8 mouse cellular contexts compared by ENCODE assay signal in genomic region chr11:115420336-115421190, GRCm38 (mm10). TPM values are rescaled to one million over a fixed set of nuclear protein-coding genes. Genes with fewer than 3 reads are reported as not detected.
DNase-seq lines count a peak whose midpoint lies in the region; ATAC-seq and TF ChIP-seq lines count a peak whose summit lies in the region.

No protein-coding gene starts in this region.

- H3K4me2 ChIP-seq in kidney, embryonic 15.5 days, result peak overlapping the region; percentile 75
- H3K4me2 ChIP-seq in liver, embryonic 14.5 days (ENCODE audit: low read depth), result peak overlapping the region; percentile 74
- peak overlapping the region; percentile 93 for H3K4me2 ChIP-seq in neural tube, embryonic 13.5 days

- H3K27me3 ChIP-seq in heart, embryonic 10.5 days (ENCODE audit: insufficient read depth, poor library complexity, severe bottlenecking), result no peaks in the 10 kb centered on the region
- no peaks in the 10 kb centered on the region for H3K27me3 ChIP-seq in kidney, embryonic 15.5 days
- H3K27me3 ChIP-seq in liver, embryonic 14.5 days (ENCODE audit: control insufficient read depth, insufficient read depth, low read length), result no peaks in the 10 kb centered on the region
- no peaks in the 10 kb centered on the region for H3K27me3 ChIP-seq in neural tube, embryonic 13.5 days

- TF ChIP-seq CTCF in embryonic fibroblast, embryonic 13.5 days (IDR thresholded peaks at IDR 0.05; ENCODE audit: borderline replicate concordance, insufficient read depth, low read length), result no peak
- TF ChIP-seq CTCF in liver, embryonic 14.5 days (IDR thresholded peaks at IDR 0.05; ENCODE audit: low read depth), result no peak

- peak; percentile 42 for DNase-seq in A20 (ENCODE audit: low read depth, low spot score)
- peak; percentile 77 for DNase-seq in adrenal gland, postnatal 10 days
- peak; percentile 85 for DNase-seq in heart, embryonic 10.5 days (ENCODE audit: low spot score)
- peak in 1 of 3 experiments; percentile 33 for DNase-seq in liver, embryonic 14.5 days (ENCODE audit: low read depth in 3 of 3, low spot score in 3 of 3)
- peak; percentile 67 for DNase-seq in thymus, postnatal 25 days

- H3K9me3 ChIP-seq in heart, embryonic 10.5 days, result no peaks in the 10 kb centered on the region
- H3K9me3 ChIP-seq in kidney, embryonic 15.5 days (replicated peaks), result no peaks in the 10 kb centered on the region
- no peaks in the 10 kb centered on the region for H3K9me3 ChIP-seq in liver, embryonic 14.5 days (ENCODE audit: control insufficient read depth, low read length)
- H3K9me3 ChIP-seq in neural tube, embryonic 13.5 days, result no peaks in the 10 kb centered on the region

- peak overlapping the region; percentile 74 for H3K4me3 ChIP-seq in embryonic fibroblast, embryonic 13.5 days (ENCODE audit: insufficient read depth, low read length)
- peak overlapping the region; percentile 97 for H3K4me3 ChIP-seq in heart, embryonic 10.5 days
- H3K4me3 ChIP-seq in kidney, embryonic 15.5 days (replicated peaks), result peak overlapping the region; percentile 91
- H3K4me3 ChIP-seq in liver, embryonic 14.5 days (ENCODE audit: insufficient read depth in 1 of 2, low read depth in 2 of 2, low read length in 2 of 2), result peak overlapping the region; percentile 77 to 84
- H3K4me3 ChIP-seq in neural tube, embryonic 13.5 days, result peak overlapping the region; percentile 92

- H3K9ac ChIP-seq in kidney, embryonic 15.5 days, result peak overlapping the region; percentile 94
- peak overlapping the region; percentile 95 for H3K9ac ChIP-seq in liver, embryonic 14.5 days (replicated peaks)
- peak overlapping the region; percentile 96 for H3K9ac ChIP-seq in neural tube, embryonic 13.5 days

- peaks cover 6% of the 10 kb centered on the region for H3K4me1 ChIP-seq in embryonic fibroblast, embryonic 13.5 days (ENCODE audit: control insufficient read depth, insufficient read depth, low read length)
- H3K4me1 ChIP-seq in heart, embryonic 10.5 days, result peaks cover 45% of the 10 kb centered on the region
- peaks cover 37% of the 10 kb centered on the region for H3K4me1 ChIP-seq in kidney, embryonic 15.5 days
- peaks cover 13 to 17% of the 10 kb centered on the region in 2 experiments; a peak in 3 of 4 replicates for H3K4me1 ChIP-seq in liver, embryonic 14.5 days (replicated peaks; ENCODE audit: control insufficient read depth in 2 of 2, insufficient read depth in 2 of 2, low read length in 1 of 2)
- peaks cover 40% of the 10 kb centered on the region for H3K4me1 ChIP-seq in neural tube, embryonic 13.5 days (replicated peaks)

- 3% methylated on average over 45 of the region's 45 CpGs for WGBS in heart, embryonic 10.5 days
- under 1% methylated on average over 45 of the region's 45 CpGs for WGBS in kidney, embryonic 15.5 days
- 2% methylated on average over 45 of the region's 45 CpGs for WGBS in liver, embryonic 14.5 days (ENCODE audit: insufficient replicate concordance)
- WGBS in neural tube, embryonic 13.5 days, result 2% methylated on average over 36 of the region's 45 CpGs

- peak overlapping the region; percentile 2; the same call in 1 of the 2 replicates for H3K27ac ChIP-seq in embryonic fibroblast, embryonic 13.5 days (ENCODE audit: insufficient read depth, low read length)
- peak overlapping the region; percentile 99 for H3K27ac ChIP-seq in heart, embryonic 10.5 days
- peak overlapping the region; percentile 90 for H3K27ac ChIP-seq in kidney, embryonic 15.5 days
- H3K27ac ChIP-seq in liver, embryonic 14.5 days, result peak overlapping the region; percentile 6
- peak overlapping the region; percentile 88 for H3K27ac ChIP-seq in neural tube, embryonic 13.5 days (replicated peaks)

- no peak for TF ChIP-seq EP300 in liver, embryonic 14.5 days (IDR thresholded peaks at IDR 0.05; ENCODE audit: low read depth)

- peak; percentile 77 for ATAC-seq in kidney, embryonic 15.5 days (replicated peaks; ENCODE audit: low FRiP score)
- peak; percentile 75 for ATAC-seq in liver, embryonic 14.5 days (ENCODE audit: insufficient read depth)
- peak; percentile 76 for ATAC-seq in neural tube, embryonic 13.5 days (ENCODE audit: low read depth)

- TF ChIP-seq POLR2A in embryonic fibroblast, embryonic 13.5 days (IDR thresholded peaks at IDR 0.05; ENCODE audit: low read depth, low read length), result peak; percentile 35; the same call in 1 of the 2 replicates

- peaks cover 52% of the 10 kb centered on the region for H3K36me3 ChIP-seq in heart, embryonic 10.5 days
- peaks cover 54% of the 10 kb centered on the region for H3K36me3 ChIP-seq in kidney, embryonic 15.5 days
- peaks cover 20% of the 10 kb centered on the region for H3K36me3 ChIP-seq in liver, embryonic 14.5 days (replicated peaks; ENCODE audit: control insufficient read depth, insufficient read depth, low read depth)
- peaks cover 55% of the 10 kb centered on the region for H3K36me3 ChIP-seq in neural tube, embryonic 13.5 days

RNA-seq across cellular contexts. Expression of gene Kctd2, which starts 0.6 kb away (rescaled TPM):
- 10 to 100 TPM; 36.4 to 48.6 TPM for total RNA-seq in adrenal gland, postnatal 10 days (2021)
- 15.9 and 18.2 TPM in 2 replicates for polyA plus RNA-seq in embryonic fibroblast, embryonic 13.5 days (2011; ENCODE audit: insufficient read length, low read depth, missing spikeins)
- 12.3 and 13.3 TPM in 2 replicates for polyA plus RNA-seq in heart, embryonic 10.5 days (2016; fragmentation: Nextera tagmentation; extraction: Ambion mirVana)
- 14.1 and 16.4 TPM in 2 replicates for polyA plus RNA-seq in kidney, embryonic 15.5 days (2015; fragmentation: Nextera tagmentation; extraction: Ambion mirVana)
- polyA plus RNA-seq in liver, embryonic 14.5 days (2012; rRNA removed), result 5.3 and 5.8 TPM in 2 replicates
- 5.2 and 5.6 TPM in 2 replicates for polyA plus RNA-seq in liver, embryonic 14.5 days (2014; fragmentation: Nextera tagmentation; extraction: Ambion mirVana)
- 22.9 and 23.5 TPM in 2 replicates for polyA plus RNA-seq in neural tube, embryonic 13.5 days (2015; fragmentation: Nextera tagmentation; extraction: Ambion mirVana)

RNA-seq across cellular contexts. Expression of gene Atp5h, which starts 0.8 kb away (rescaled TPM):
- 1,000 to 10,000 TPM in 1 of 2 experiments, 100 to 1,000 TPM in 1; 968 to 1,066 TPM for total RNA-seq in adrenal gland, postnatal 10 days (2021)
- 334 and 405 TPM in 2 replicates for polyA plus RNA-seq in embryonic fibroblast, embryonic 13.5 days (2011; ENCODE audit: insufficient read length, low read depth, missing spikeins)
- 1,131 and 1,417 TPM in 2 replicates for polyA plus RNA-seq in heart, embryonic 10.5 days (2016; fragmentation: Nextera tagmentation; extraction: Ambion mirVana)
- polyA plus RNA-seq in kidney, embryonic 15.5 days (2015; fragmentation: Nextera tagmentation; extraction: Ambion mirVana), result 1,004 and 1,083 TPM in 2 replicates
- polyA plus RNA-seq in liver, embryonic 14.5 days (2012; rRNA removed), result 212 and 334 TPM in 2 replicates
- polyA plus RNA-seq in liver, embryonic 14.5 days (2014; fragmentation: Nextera tagmentation; extraction: Ambion mirVana), result 616 and 620 TPM in 2 replicates
- 920 and 1,025 TPM in 2 replicates for polyA plus RNA-seq in neural tube, embryonic 13.5 days (2015; fragmentation: Nextera tagmentation; extraction: Ambion mirVana)

RNA-seq across cellular contexts. Expression of gene Mrpl58, which starts 17.0 kb away (rescaled TPM):
- 100 to 1,000 TPM; 147 to 163 TPM for total RNA-seq in adrenal gland, postnatal 10 days (2021)
- 35.3 and 46.6 TPM in 2 replicates for polyA plus RNA-seq in embryonic fibroblast, embryonic 13.5 days (2011; ENCODE audit: insufficient read length, low read depth, missing spikeins)
- polyA plus RNA-seq in heart, embryonic 10.5 days (2016; fragmentation: Nextera tagmentation; extraction: Ambion mirVana), result 184 and 202 TPM in 2 replicates
- polyA plus RNA-seq in kidney, embryonic 15.5 days (2015; fragmentation: Nextera tagmentation; extraction: Ambion mirVana), result 204 and 209 TPM in 2 replicates
- polyA plus RNA-seq in liver, embryonic 14.5 days (2012; rRNA removed), result 37.8 and 49.2 TPM in 2 replicates
- 86.5 and 90.7 TPM in 2 replicates for polyA plus RNA-seq in liver, embryonic 14.5 days (2014; fragmentation: Nextera tagmentation; extraction: Ambion mirVana)
- polyA plus RNA-seq in neural tube, embryonic 13.5 days (2015; fragmentation: Nextera tagmentation; extraction: Ambion mirVana), result 182 and 203 TPM in 2 replicates

RNA-seq across cellular contexts. Expression of gene Trim80, which starts 19.8 kb away (rescaled TPM):
- under 1 TPM in 1 of 2 experiments, not detected in 1; 0.21 TPM for total RNA-seq in adrenal gland, postnatal 10 days (2021)
- polyA plus RNA-seq in embryonic fibroblast, embryonic 13.5 days (2011; ENCODE audit: insufficient read length, low read depth, missing spikeins), result not detected in 2 replicates
- 0.19 and 0.23 TPM in 2 replicates for polyA plus RNA-seq in heart, embryonic 10.5 days (2016; fragmentation: Nextera tagmentation; extraction: Ambion mirVana)
- 0.18 and 0.30 TPM in 2 replicates for polyA plus RNA-seq in kidney, embryonic 15.5 days (2015; fragmentation: Nextera tagmentation; extraction: Ambion mirVana)
- polyA plus RNA-seq in liver, embryonic 14.5 days (2012; rRNA removed), result 0.07 and 0.10 TPM in 2 replicates
- polyA plus RNA-seq in liver, embryonic 14.5 days (2014; fragmentation: Nextera tagmentation; extraction: Ambion mirVana), result 0.06 and 0.13 TPM in 2 replicates
- polyA plus RNA-seq in neural tube, embryonic 13.5 days (2015; fragmentation: Nextera tagmentation; extraction: Ambion mirVana), result not detected in 2 replicates

RNA-seq across cellular contexts. Expression of gene Cdr2l, which starts 38.8 kb away (rescaled TPM):
- 10 to 100 TPM; 30.7 to 43.9 TPM for total RNA-seq in adrenal gland, postnatal 10 days (2021)
- polyA plus RNA-seq in embryonic fibroblast, embryonic 13.5 days (2011; ENCODE audit: insufficient read length, low read depth, missing spikeins), result 24.2 and 29.5 TPM in 2 replicates
- 8.2 and 11.3 TPM in 2 replicates for polyA plus RNA-seq in heart, embryonic 10.5 days (2016; fragmentation: Nextera tagmentation; extraction: Ambion mirVana)
- 10.6 and 10.7 TPM in 2 replicates for polyA plus RNA-seq in kidney, embryonic 15.5 days (2015; fragmentation: Nextera tagmentation; extraction: Ambion mirVana)
- 1.5 and 1.7 TPM in 2 replicates for polyA plus RNA-seq in liver, embryonic 14.5 days (2012; rRNA removed)
- 0.86 and 1.0 TPM in 2 replicates for polyA plus RNA-seq in liver, embryonic 14.5 days (2014; fragmentation: Nextera tagmentation; extraction: Ambion mirVana)
- polyA plus RNA-seq in neural tube, embryonic 13.5 days (2015; fragmentation: Nextera tagmentation; extraction: Ambion mirVana), result 23.7 and 24.1 TPM in 2 replicates

Comparison
In these comparisons a context has a peak if more than half of its experiments do, and no peak if none do; other contexts are left out.
1. H3K27ac ChIP-seq: peak in every context shown above with its lines; median percentile 99 in heart, embryonic 10.5 days; 90 in kidney, embryonic 15.5 days; 88 in neural tube, embryonic 13.5 days; 6 in liver, embryonic 14.5 days; 2 in embryonic fibroblast, embryonic 13.5 days.